Mouse (Mus musculus) layer of hippocampus, adult 9-10 months (tissue): ENCODE data around the gene Sulf2.

Source experiments
- DNase-seq: peaks from one replicate; pipeline ENCODE4 v3.0.0; 2022; ENCODE audit warnings: low spot score

The Sulf2 gene

GRCm38 (mm10) chr2:166116278-166116608, 39.2 kb downstream of the Sulf2 start:
- DNase-seq: no peak

- no peak for DNase-seq
Measured at GRCm38 (mm10) chr2:166115571-166116277, 39.7 kb downstream of the Sulf2 start.

- no peak for DNase-seq
Measured at GRCm38 (mm10) chr2:166112986-166113385, 42.5 kb downstream of the Sulf2 start.

GRCm38 (mm10) chr2:166111831-166112250, 43.6 kb downstream of the Sulf2 start:
- DNase-seq: no peak

- DNase-seq: no peak
Measured at GRCm38 (mm10) chr2:166111238-166111637, 44.2 kb downstream of the Sulf2 start.

- no peak for DNase-seq
Measured at GRCm38 (mm10) chr2:166110764-166111163, 44.7 kb downstream of the Sulf2 start.

GRCm38 (mm10) chr2:166108326-166108725, 47.1 kb downstream of the Sulf2 start:
- peak; percentile 90 for DNase-seq

- no peak for DNase-seq
Measured at GRCm38 (mm10) chr2:166107911-166108310, 47.6 kb downstream of the Sulf2 start.

GRCm38 (mm10) chr2:166106631-166107030, 48.8 kb downstream of the Sulf2 start:
- DNase-seq: no peak

GRCm38 (mm10) chr2:166105911-166106310, 49.6 kb downstream of the Sulf2 start:
- no peak for DNase-seq

GRCm38 (mm10) chr2:166102893-166103292, 52.6 kb downstream of the Sulf2 start:
- no peak for DNase-seq

- DNase-seq: no peak
Measured at GRCm38 (mm10) chr2:166100309-166101262, 54.9 kb downstream of the Sulf2 start.

GRCm38 (mm10) chr2:166098292-166098933, 57.0 kb downstream of the Sulf2 start:
- no peak for DNase-seq

- no peak for DNase-seq
Measured at GRCm38 (mm10) chr2:166097443-166098291, 57.8 kb downstream of the Sulf2 start.

GRCm38 (mm10) chr2:166096834-166097233, 58.6 kb downstream of the Sulf2 start:
- no peak for DNase-seq

GRCm38 (mm10) chr2:166096300-166096699, 59.2 kb downstream of the Sulf2 start:
- DNase-seq: no peak

- DNase-seq: no peak
Measured at GRCm38 (mm10) chr2:166092412-166092811, 63.1 kb downstream of the Sulf2 start.

- DNase-seq: no peak
Measured at GRCm38 (mm10) chr2:166091599-166091998, 63.9 kb downstream of the Sulf2 start.

- DNase-seq: no peak
Measured at GRCm38 (mm10) chr2:166090131-166090581, 65.3 kb downstream of the Sulf2 start.

GRCm38 (mm10) chr2:166088991-166089390, 66.5 kb downstream of the Sulf2 start:
- DNase-seq: no peak

GRCm38 (mm10) chr2:166086457-166087233, 68.8 kb downstream of the Sulf2 start:
- no peak for DNase-seq
